Mouse (Mus musculus): ENCODE measurements around the gene Prkag2.

Gene Prkag2

GRCm38 (mm10) chr5:24821403-24821841, 279.0 kb downstream of the Prkag2 start:
- DNase-seq, result no peak

GRCm38 (mm10) chr5:24820627-24821026, 279.8 kb downstream of the Prkag2 start:
- DNase-seq, result no peak

- DNase-seq, result no peak
Measured at GRCm38 (mm10) chr5:24817191-24817590, 283.3 kb downstream of the Prkag2 start.

GRCm38 (mm10) chr5:24813946-24814345, 286.5 kb downstream of the Prkag2 start:
- peak in 1 of 2 experiments; percentile 30 for DNase-seq

- no peak for DNase-seq
Measured at GRCm38 (mm10) chr5:24813005-24813404, 287.4 kb downstream of the Prkag2 start.

Data from kidney, adult 8-10 months (tissue).